Mouse (Mus musculus): ENCODE data around the gene Fam131b. TPM values are rescaled to one million over a fixed set of nuclear protein-coding genes. Genes with fewer than 3 reads are reported as not detected.

Fam131b gene
- total RNA-seq, 1 experiment, result 1.3 TPM

- H3K9ac ChIP-seq (ENCODE audit: insufficient read depth, low read depth, low read length, poor library complexity, severe bottlenecking), result no peak overlapping the region
- H3K9me3 ChIP-seq (ENCODE audit: control insufficient read depth, insufficient read depth, low read depth, low read length), result no peaks in the 10 kb centered on the region
- no peak overlapping the region for H3K27ac ChIP-seq (ENCODE audit: insufficient read depth, low read depth, low read length, poor library complexity, severe bottlenecking)
- no peak for DNase-seq (ENCODE audit: low read depth, low spot score)
- TF ChIP-seq ZNF384 (IDR thresholded peaks at IDR 0.05; ENCODE audit: low read depth, low read length) (no peak), MAFK (IDR thresholded peaks at IDR 0.05; ENCODE audit: insufficient read depth, low read depth, low read length) (no peak), HCFC1 (IDR thresholded peaks at IDR 0.05; ENCODE audit: borderline replicate concordance, insufficient read depth, low read length) (no peak), CHD2 (IDR thresholded peaks at IDR 0.05; ENCODE audit: low read depth, low read length) (no peak), ZC3H11A (IDR thresholded peaks at IDR 0.05; ENCODE audit: borderline replicate concordance, low read depth, low read length) (no peak)
- in situ Hi-C loops (cut with MboI; ENCODE audit: low sequenced_read_pairs in 2 of 2, unreplicated experiment in 2 of 2), result no loop called here
- peaks cover 7% of the 10 kb centered on the region; the same call in 1 of the 2 replicates for H3K36me3 ChIP-seq (ENCODE audit: control insufficient read depth, insufficient read depth, low read length, poor library complexity, severe bottlenecking)
- H3K4me1 ChIP-seq (ENCODE audit: control insufficient read depth in 2 of 2, insufficient read depth in 2 of 2, low read length in 2 of 2, poor library complexity in 1 of 2), result no peaks in the 10 kb centered on the region
- no peak overlapping the region for H3K4me3 ChIP-seq (ENCODE audit: insufficient read depth in 1 of 2, low read depth in 1 of 2, low read length in 2 of 2, poor library complexity in 1 of 2, severe bottlenecking in 1 of 2)
Measured at GRCm38 (mm10) chr6:42364607-42365006, 40.2 kb upstream of the Fam131b start.

- in situ Hi-C loops (cut with MboI; ENCODE audit: low sequenced_read_pairs in 2 of 2, unreplicated experiment in 2 of 2), result no loop called here
- H3K4me1 ChIP-seq (ENCODE audit: control insufficient read depth in 2 of 2, insufficient read depth in 2 of 2, low read length in 2 of 2, poor library complexity in 1 of 2), result no peaks in the 10 kb centered on the region
- no peak overlapping the region for H3K27ac ChIP-seq (ENCODE audit: insufficient read depth, low read depth, low read length, poor library complexity, severe bottlenecking)
- no peak for TF ChIP-seq ZNF384 (IDR thresholded peaks at IDR 0.05; ENCODE audit: low read depth, low read length)
- no peak for TF ChIP-seq HCFC1 (IDR thresholded peaks at IDR 0.05; ENCODE audit: borderline replicate concordance, insufficient read depth, low read length)
- no peak for TF ChIP-seq MAFK (IDR thresholded peaks at IDR 0.05; ENCODE audit: insufficient read depth, low read depth, low read length)
- H3K9ac ChIP-seq (ENCODE audit: insufficient read depth, low read depth, low read length, poor library complexity, severe bottlenecking), result no peak overlapping the region
- no peak for DNase-seq (ENCODE audit: low read depth, low spot score)
- H3K9me3 ChIP-seq (ENCODE audit: control insufficient read depth, insufficient read depth, low read depth, low read length), result no peaks in the 10 kb centered on the region
- no peak overlapping the region for H3K4me3 ChIP-seq (ENCODE audit: insufficient read depth in 1 of 2, low read depth in 1 of 2, low read length in 2 of 2, poor library complexity in 1 of 2, severe bottlenecking in 1 of 2)
- H3K36me3 ChIP-seq (ENCODE audit: control insufficient read depth, insufficient read depth, low read length, poor library complexity, severe bottlenecking), result peaks cover 8% of the 10 kb centered on the region; the same call in 1 of the 2 replicates
Measured at GRCm38 (mm10) chr6:42364066-42364465, 39.6 kb upstream of the Fam131b start.

GRCm38 (mm10) chr6:42362974-42363373 lies 38.5 kb upstream of the Fam131b start:
- no peak overlapping the region for H3K27ac ChIP-seq (ENCODE audit: insufficient read depth, low read depth, low read length, poor library complexity, severe bottlenecking)
- no peak overlapping the region for H3K9ac ChIP-seq (ENCODE audit: insufficient read depth, low read depth, low read length, poor library complexity, severe bottlenecking)
- H3K36me3 ChIP-seq (ENCODE audit: control insufficient read depth, insufficient read depth, low read length, poor library complexity, severe bottlenecking), result peaks cover 14% of the 10 kb centered on the region; the same call in 1 of the 2 replicates
- TF ChIP-seq HCFC1 (IDR thresholded peaks at IDR 0.05; ENCODE audit: borderline replicate concordance, insufficient read depth, low read length), result no peak
- TF ChIP-seq ZNF384 (IDR thresholded peaks at IDR 0.05; ENCODE audit: low read depth, low read length), result no peak
- no peak for TF ChIP-seq ZC3H11A (IDR thresholded peaks at IDR 0.05; ENCODE audit: borderline replicate concordance, low read depth, low read length)
- TF ChIP-seq CHD2 (IDR thresholded peaks at IDR 0.05; ENCODE audit: low read depth, low read length), result no peak
- no peak for TF ChIP-seq MAFK (IDR thresholded peaks at IDR 0.05; ENCODE audit: insufficient read depth, low read depth, low read length)
- in situ Hi-C loops (cut with MboI; ENCODE audit: low sequenced_read_pairs in 2 of 2, unreplicated experiment in 2 of 2), result no loop called here
- H3K4me3 ChIP-seq (ENCODE audit: insufficient read depth in 1 of 2, low read depth in 1 of 2, low read length in 2 of 2, poor library complexity in 1 of 2, severe bottlenecking in 1 of 2), result no peak overlapping the region
- no peaks in the 10 kb centered on the region for H3K9me3 ChIP-seq (ENCODE audit: control insufficient read depth, insufficient read depth, low read depth, low read length)
- DNase-seq (ENCODE audit: low read depth, low spot score), result no peak
- no peaks in the 10 kb centered on the region for H3K4me1 ChIP-seq (ENCODE audit: control insufficient read depth in 2 of 2, insufficient read depth in 2 of 2, low read length in 2 of 2, poor library complexity in 1 of 2)

GRCm38 (mm10) chr6:42362497-42362896 lies 38.1 kb upstream of the Fam131b start:
- Histone ChIP-seq H3K9me3 (ENCODE audit: control insufficient read depth, insufficient read depth, low read depth, low read length) (no peaks in the 10 kb centered on the region), H3K27ac (ENCODE audit: insufficient read depth, low read depth, low read length, poor library complexity, severe bottlenecking) (no peak overlapping the region), H3K9ac (ENCODE audit: insufficient read depth, low read depth, low read length, poor library complexity, severe bottlenecking) (no peak overlapping the region), H3K36me3 (ENCODE audit: control insufficient read depth, insufficient read depth, low read length, poor library complexity, severe bottlenecking) (peaks cover 18% of the 10 kb centered on the region; the same call in 1 of the 2 replicates), H3K4me1 (ENCODE audit: control insufficient read depth in 2 of 2, insufficient read depth in 2 of 2, low read length in 2 of 2, poor library complexity in 1 of 2) (peaks cover 0 to 2% of the 10 kb centered on the region in 2 experiments; a peak in 1 of 4 replicates), H3K4me3 (ENCODE audit: insufficient read depth in 1 of 2, low read depth in 1 of 2, low read length in 2 of 2, poor library complexity in 1 of 2, severe bottlenecking in 1 of 2) (no peak overlapping the region)
- DNase-seq (ENCODE audit: low read depth, low spot score), result no peak
- in situ Hi-C loops (cut with MboI; ENCODE audit: low sequenced_read_pairs in 2 of 2, unreplicated experiment in 2 of 2), result no loop called here
- TF ChIP-seq MAFK (IDR thresholded peaks at IDR 0.05; ENCODE audit: insufficient read depth, low read depth, low read length), result no peak
- no peak for TF ChIP-seq HCFC1 (IDR thresholded peaks at IDR 0.05; ENCODE audit: borderline replicate concordance, insufficient read depth, low read length)
- TF ChIP-seq ZNF384 (IDR thresholded peaks at IDR 0.05; ENCODE audit: low read depth, low read length), result no peak
- no peak for TF ChIP-seq CHD2 (IDR thresholded peaks at IDR 0.05; ENCODE audit: low read depth, low read length)
- TF ChIP-seq ZC3H11A (IDR thresholded peaks at IDR 0.05; ENCODE audit: borderline replicate concordance, low read depth, low read length), result no peak

GRCm38 (mm10) chr6:42362074-42362473 lies 37.6 kb upstream of the Fam131b start:
- no peak overlapping the region for H3K27ac ChIP-seq (ENCODE audit: insufficient read depth, low read depth, low read length, poor library complexity, severe bottlenecking)
- peaks cover 19% of the 10 kb centered on the region; the same call in 1 of the 2 replicates for H3K36me3 ChIP-seq (ENCODE audit: control insufficient read depth, insufficient read depth, low read length, poor library complexity, severe bottlenecking)
- TF ChIP-seq CHD2 (IDR thresholded peaks at IDR 0.05; ENCODE audit: low read depth, low read length) (no peak), HCFC1 (IDR thresholded peaks at IDR 0.05; ENCODE audit: borderline replicate concordance, insufficient read depth, low read length) (no peak), MAFK (IDR thresholded peaks at IDR 0.05; ENCODE audit: insufficient read depth, low read depth, low read length) (no peak), ZC3H11A (IDR thresholded peaks at IDR 0.05; ENCODE audit: borderline replicate concordance, low read depth, low read length) (no peak), ZNF384 (IDR thresholded peaks at IDR 0.05; ENCODE audit: low read depth, low read length) (no peak)
- no peak for DNase-seq (ENCODE audit: low read depth, low spot score)
- H3K4me1 ChIP-seq (ENCODE audit: control insufficient read depth in 2 of 2, insufficient read depth in 2 of 2, low read length in 2 of 2, poor library complexity in 1 of 2), result peaks cover 0 to 2% of the 10 kb centered on the region in 2 experiments; a peak in 1 of 4 replicates
- H3K4me3 ChIP-seq (ENCODE audit: insufficient read depth in 1 of 2, low read depth in 1 of 2, low read length in 2 of 2, poor library complexity in 1 of 2, severe bottlenecking in 1 of 2), result no peak overlapping the region
- no peak overlapping the region for H3K9ac ChIP-seq (ENCODE audit: insufficient read depth, low read depth, low read length, poor library complexity, severe bottlenecking)
- no peaks in the 10 kb centered on the region for H3K9me3 ChIP-seq (ENCODE audit: control insufficient read depth, insufficient read depth, low read depth, low read length)
- in situ Hi-C loops (cut with MboI; ENCODE audit: low sequenced_read_pairs in 2 of 2, unreplicated experiment in 2 of 2), result no loop called here
